Mouse (Mus musculus) spleen, postnatal 4 days (tissue): ENCODE measurements around the gene Gsk3b.
"Not testable (repeated sequence)": the region's sequence is repeated elsewhere in the genome, so short reads cannot be mapped to it uniquely, and the experiment has no call there.

Experiments used
- DNase-seq, 2 experiments: peaks; one replicate each; pipeline ENCODE4 v3.0.0; 2022; ENCODE audit warnings: low spot score in 2 of 2

Gene Gsk3b

GRCm38 (mm10) chr16:38100569-38100968 lies 11.8 kb downstream of the Gsk3b start:
- DNase-seq, result no peak

GRCm38 (mm10) chr16:38105453-38105852 lies 16.7 kb downstream of the Gsk3b start:
- DNase-seq, result no peak

GRCm38 (mm10) chr16:38106542-38106941 lies 17.7 kb downstream of the Gsk3b start:
- no peak for DNase-seq

- DNase-seq, result no peak
These were observed 21.2 kb downstream of the Gsk3b start for GRCm38 (mm10) chr16:38110001-38110400.

- DNase-seq, result no peak
These were observed 21.8 kb downstream of the Gsk3b start for GRCm38 (mm10) chr16:38110575-38110974.

- no peak for DNase-seq
These were observed 25.3 kb downstream of the Gsk3b start for GRCm38 (mm10) chr16:38114074-38114473.

GRCm38 (mm10) chr16:38117909-38118308 lies 29.1 kb downstream of the Gsk3b start:
- DNase-seq, result not testable (repeated sequence)

GRCm38 (mm10) chr16:38118723-38119122 lies 29.9 kb downstream of the Gsk3b start:
- DNase-seq, result no peak

GRCm38 (mm10) chr16:38119286-38119685 lies 30.5 kb downstream of the Gsk3b start:
- DNase-seq, result no peak

GRCm38 (mm10) chr16:38129171-38129570 lies 40.4 kb downstream of the Gsk3b start:
- no peak for DNase-seq

GRCm38 (mm10) chr16:38131041-38131440 lies 42.2 kb downstream of the Gsk3b start:
- DNase-seq, result no peak

GRCm38 (mm10) chr16:38131756-38132155 lies 43.0 kb downstream of the Gsk3b start:
- peak; percentile 45 to 66 for DNase-seq

- DNase-seq, result no peak
These were observed 43.4 kb downstream of the Gsk3b start for GRCm38 (mm10) chr16:38132210-38132609.

GRCm38 (mm10) chr16:38137296-38137695 lies 48.5 kb downstream of the Gsk3b start:
- DNase-seq, result no peak

GRCm38 (mm10) chr16:38144898-38145297 lies 56.1 kb downstream of the Gsk3b start:
- DNase-seq, result no peak

GRCm38 (mm10) chr16:38150555-38150954 lies 61.8 kb downstream of the Gsk3b start:
- DNase-seq, result no peak

- DNase-seq, result no peak
These were observed 69.2 kb downstream of the Gsk3b start for GRCm38 (mm10) chr16:38157854-38158622.

GRCm38 (mm10) chr16:38162019-38162418 lies 73.2 kb downstream of the Gsk3b start:
- no peak for DNase-seq

GRCm38 (mm10) chr16:38164811-38165591 lies 76.2 kb downstream of the Gsk3b start:
- DNase-seq, result no peak

GRCm38 (mm10) chr16:38168971-38169370 lies 80.2 kb downstream of the Gsk3b start:
- no peak for DNase-seq

- no peak for DNase-seq
These were observed 90.3 kb downstream of the Gsk3b start for GRCm38 (mm10) chr16:38179150-38179549.

GRCm38 (mm10) chr16:38181421-38181820 lies 92.6 kb downstream of the Gsk3b start:
- DNase-seq, result no peak

- DNase-seq, result no peak
These were observed 96.0 kb downstream of the Gsk3b start for GRCm38 (mm10) chr16:38184657-38185269.
